Mouse (Mus musculus): ENCODE data around the gene Herpud2. TPM values are rescaled to one million over a fixed set of nuclear protein-coding genes. Genes with fewer than 3 reads are reported as not detected.

Gene Herpud2
- polyA plus RNA-seq (2014; fragmentation: Illumina TruSeq; extraction: RNeasy Lipid Tissue Mini Kit (QIAGEN cat#74804); ENCODE audit: insufficient read depth, low read depth, low replicate concordance), result 21.3 TPM

DNA sequence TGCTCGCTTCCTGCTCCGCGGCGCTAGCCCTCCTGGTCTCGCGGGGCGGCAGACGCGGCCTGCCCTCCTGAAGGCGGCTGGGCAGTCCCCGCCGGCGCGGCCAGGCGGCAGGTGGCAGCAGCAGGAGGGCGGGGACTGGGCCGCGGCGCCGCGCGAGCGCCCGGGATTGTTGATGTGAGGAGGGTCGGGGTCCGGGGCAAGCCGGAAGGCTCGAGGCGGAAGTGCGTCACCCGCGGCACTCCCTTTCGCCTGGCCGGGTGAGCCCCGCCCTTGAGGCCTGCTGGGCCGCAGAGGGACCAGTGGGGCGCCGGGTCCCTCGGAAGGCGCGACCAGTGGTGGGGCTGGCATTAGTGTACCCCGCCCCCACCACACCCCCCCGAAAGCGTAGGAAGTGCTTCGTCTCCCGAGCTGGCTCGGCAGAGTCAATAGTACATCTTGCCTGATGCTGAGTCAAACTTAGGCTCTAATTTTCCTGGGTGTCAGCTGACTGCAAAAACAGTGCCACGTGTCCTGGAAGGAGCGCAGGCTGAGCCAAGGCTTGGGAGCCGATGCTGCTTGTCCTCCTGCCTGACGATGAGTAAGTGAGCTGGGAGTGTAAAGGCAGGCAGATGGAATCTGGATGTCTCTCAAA, at the start of gene Herpud2:
TSS of gene Herpud2 (minus strand) at position 210 of the 631 bp plus-strand sequence.

GRCm38 (mm10) chr9:25089122-25089521, 62.5 kb downstream of the Herpud2 start, which contains the start of gene Gm10181:
Gm10181 (plus strand) TSS chr9:25089422.

Other genes starting within 250 kb of the Herpud2 start
- not detected for gene Gm10181, start 62.4 kb downstream of the Herpud2 start, polyA plus RNA-seq (2014; fragmentation: Illumina TruSeq; extraction: RNeasy Lipid Tissue Mini Kit (QIAGEN cat#74804); ENCODE audit: insufficient read depth, low read depth, low replicate concordance)
- 121 TPM for gene Sept7, start 100.6 kb upstream of the Herpud2 start, polyA plus RNA-seq (2014; fragmentation: Illumina TruSeq; extraction: RNeasy Lipid Tissue Mini Kit (QIAGEN cat#74804); ENCODE audit: insufficient read depth, low read depth, low replicate concordance)